Mouse (Mus musculus) G1E (cell line): ENCODE results near the gene Tiparp.

Source experiments
- CTCF ChIP-seq: IDR thresholded peaks from 2 replicates; pipeline ENCODE4 v1.5.1; 2012; ENCODE audit warnings: low read depth, low read length, inconsistent platforms, mixed read lengths
- GATA1 ChIP-seq: IDR thresholded peaks from 2 replicates; pipeline ENCODE4 v1.6.1; 2012; ENCODE audit warnings: borderline replicate concordance, low read length, inconsistent platforms, mixed read lengths
- GATA2 ChIP-seq: IDR thresholded peaks from 2 replicates; pipeline ENCODE4 v1.6.1; 2012; ENCODE audit warnings: low read depth, low read length, inconsistent platforms, borderline replicate concordance
- TAL1 ChIP-seq: conservative IDR thresholded peaks from 2 replicates; pipeline ENCODE4 v1.6.1; 2012; ENCODE audit warnings: low read depth, low read length, inconsistent platforms, mixed read lengths

- TF ChIP-seq CTCF (no peak), GATA1 (no peak), TAL1 (no peak), GATA2 (no peak)
Observed at GRCm38 (mm10) chr3:65588424-65588823, 60.2 kb downstream of the Tiparp start.
